Mouse (Mus musculus) spleen, adult 2 months (tissue): ENCODE results near the gene Ifi27l2b.

Experiments used
- CTCF ChIP-seq: fragments of 200-500 bp; IDR thresholded peaks from 2 replicates; pipeline ENCODE4 v1.5.1; 2011; ENCODE audit warnings: mild to moderate bottlenecking, inconsistent platforms; ENCODE audit not compliant: insufficient read depth, insufficient read length, insufficient replicate concordance; ENCODE audit errors: extremely low read depth
- POLR2A ChIP-seq: fragments of 200-500 bp; IDR thresholded peaks from 2 replicates; pipeline ENCODE4 v1.6.1; 2011; ENCODE audit warnings: low read depth, low read length, inconsistent platforms

DNA sequence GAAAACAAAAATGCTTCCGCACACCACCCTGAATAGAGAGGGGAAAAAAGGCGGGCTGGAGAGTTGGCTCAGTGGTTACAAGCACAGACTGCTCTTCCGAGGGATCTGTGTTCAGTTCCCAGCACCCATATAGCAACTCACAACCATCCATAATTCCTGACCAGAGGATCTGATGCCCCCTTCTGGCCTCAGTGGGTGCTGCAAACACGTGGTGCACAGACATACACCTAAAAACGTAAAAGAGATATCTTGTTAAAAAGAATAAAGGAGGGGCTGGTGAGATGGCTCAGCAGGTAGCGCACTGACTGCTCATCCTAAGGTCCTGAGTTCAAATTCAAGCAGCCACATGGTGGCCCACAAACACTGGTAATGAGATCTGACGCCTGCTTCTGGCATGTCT, 30.3 kb downstream of the Ifi27l2b start:
- TF ChIP-seq CTCF = no peak
- no peak for TF ChIP-seq POLR2A
